Mouse (Mus musculus) liver, embryonic 15.5 days (tissue): ENCODE measurements around the gene Plxnb1. TPM values are rescaled to one million over a fixed set of nuclear protein-coding genes. Genes with fewer than 3 reads are reported as not detected.
A peak's percentile ranks its signal among the peaks of the same experiment; 100 is the strongest.

ENCODE experiments used
- ATAC-seq: fragments of 200-750 bp; cut with Nextera tagmentation; 2 replicates; pipeline ENCODE4 v1.8.0; 2017; ENCODE audit warnings: moderate number of reproducible peaks, mild to moderate bottlenecking, moderate library complexity; ENCODE audit not compliant: insufficient read depth
- H3K27ac ChIP-seq: fragments of 300-500 bp; sonication (generic); replicated peaks from 2 replicates; pipeline ENCODE4 v1.5.1; 2015; ENCODE audit warnings: mild to moderate bottlenecking, inconsistent platforms
- H3K27me3 ChIP-seq: fragments of 300-500 bp; sonication (generic); 2 replicates; pipeline ENCODE4 v1.6.1; 2015; ENCODE audit warnings: mild to moderate bottlenecking, inconsistent platforms
- H3K36me3 ChIP-seq: fragments of 300-500 bp; sonication (generic); replicated peaks from 2 replicates; pipeline ENCODE4 v1.6.1; 2015; ENCODE audit warnings: moderate library complexity, mild to moderate bottlenecking, inconsistent platforms
- H3K4me1 ChIP-seq: fragments of 300-500 bp; sonication (generic); replicated peaks from 2 replicates; pipeline ENCODE4 v1.6.1; 2015; ENCODE audit warnings: inconsistent platforms
- H3K4me2 ChIP-seq: fragments of 300-500 bp; sonication (generic); 2 replicates; pipeline ENCODE4 v1.6.1; 2015; ENCODE audit warnings: moderate library complexity, mild to moderate bottlenecking, inconsistent platforms
- H3K4me3 ChIP-seq: fragments of 300-500 bp; sonication (generic); replicated peaks from 2 replicates; pipeline ENCODE4 v1.5.1; 2015; ENCODE audit warnings: mild to moderate bottlenecking, inconsistent platforms
- H3K9ac ChIP-seq: fragments of 300-500 bp; sonication (generic); 2 replicates; pipeline ENCODE4 v1.6.1; 2015; ENCODE audit warnings: moderate library complexity, mild to moderate bottlenecking, inconsistent platforms
- H3K9me3 ChIP-seq: fragments of 300-500 bp; sonication (generic); replicated peaks from 2 replicates; pipeline ENCODE4 v1.6.1; 2016; ENCODE audit warnings: inconsistent platforms
- WGBS: fragments of 180-500 bp; shearing (Covaris S2); methylation state at CpG from one replicate; pipeline ENCODE4 v1.1.7; 2015; ENCODE audit warnings: mixed read lengths; ENCODE audit not compliant: insufficient replicate concordance; 5-methylcytosine and 5-hydroxymethylcytosine counted together
- polyA plus RNA-seq: library from polyadenylated mRNA; unstranded; fragments of >200 nt; fragmentation: Nextera tagmentation; extraction: Ambion mirVana; gene quantifications from 2 replicates; pipeline ENCODE4 v1.2.1, GENCODE M21; 2015

Plxnb1 gene
- polyA plus RNA-seq, 1 experiment from 2014 or later, result 3.5 TPM

GRCm38 (mm10) chr9:109094553-109095136 lies 544 bp upstream of the Plxnb1 start:
- H3K4me1 ChIP-seq, result peaks cover 44% of the 10 kb centered on the region
- H3K9ac ChIP-seq, result peak overlapping the region; percentile 45
- peaks cover 20% of the 10 kb centered on the region for H3K36me3 ChIP-seq
- H3K27ac ChIP-seq, result peak overlapping the region; percentile 81
- H3K9me3 ChIP-seq, result no peaks in the 10 kb centered on the region
- ATAC-seq, result peak; percentile 45
- 5% methylated on average over 21 of the region's 21 CpGs for WGBS
- H3K27me3 ChIP-seq, result peaks cover 58% of the 10 kb centered on the region
- H3K4me3 ChIP-seq, result peak overlapping the region; percentile 57
- peak overlapping the region; percentile 62 for H3K4me2 ChIP-seq

- peak overlapping the region; percentile 62 for H3K4me2 ChIP-seq
- peaks cover 32% of the 10 kb centered on the region for H3K4me1 ChIP-seq
- H3K27ac ChIP-seq, result peak overlapping the region; percentile 81
- 65% methylated on average over 9 of the region's 9 CpGs for WGBS
- no peaks in the 10 kb centered on the region for H3K9me3 ChIP-seq
- peaks cover 58% of the 10 kb centered on the region for H3K27me3 ChIP-seq
- H3K36me3 ChIP-seq, result peaks cover 12% of the 10 kb centered on the region
- peak overlapping the region; percentile 57 for H3K4me3 ChIP-seq
- no peak for ATAC-seq
- H3K9ac ChIP-seq, result peak overlapping the region; percentile 30; the same call in 1 of the 2 replicates
These were observed 1.1 kb downstream of the Plxnb1 start for GRCm38 (mm10) chr9:109096251-109096661.

DNA sequence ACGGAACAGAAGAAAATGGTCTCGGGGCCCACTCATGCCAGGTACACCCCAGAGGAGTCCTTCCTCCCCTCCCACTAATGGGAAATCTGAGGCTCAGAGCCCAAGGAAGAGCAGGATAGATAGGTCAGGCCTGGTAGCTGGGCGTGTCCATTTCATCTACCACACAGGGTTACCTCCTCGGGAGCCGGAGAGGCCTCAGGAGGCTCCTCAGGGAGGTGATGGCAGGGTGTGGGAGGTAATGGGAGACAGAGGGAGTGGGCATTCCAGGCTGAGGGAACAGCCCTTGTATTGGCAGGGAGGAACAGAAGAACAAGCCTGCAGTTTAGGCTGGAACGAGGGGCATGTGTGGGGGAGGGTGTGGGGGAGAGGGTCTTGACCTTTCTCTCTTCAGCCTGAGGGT lies 1.7 kb downstream of the Plxnb1 start:
- H3K4me3 ChIP-seq, result peak overlapping the region; percentile 57
- H3K4me1 ChIP-seq, result peaks cover 32% of the 10 kb centered on the region
- H3K27me3 ChIP-seq, result peaks cover 58% of the 10 kb centered on the region
- H3K9me3 ChIP-seq, result no peaks in the 10 kb centered on the region
- 64% methylated on average over 6 of the region's 6 CpGs for WGBS
- peaks cover 6% of the 10 kb centered on the region for H3K36me3 ChIP-seq
- H3K9ac ChIP-seq, result peak overlapping the region; percentile 30; the same call in 1 of the 2 replicates
- H3K4me2 ChIP-seq, result peak overlapping the region; percentile 62
- no peak for ATAC-seq
- H3K27ac ChIP-seq, result peak overlapping the region; percentile 81

DNA sequence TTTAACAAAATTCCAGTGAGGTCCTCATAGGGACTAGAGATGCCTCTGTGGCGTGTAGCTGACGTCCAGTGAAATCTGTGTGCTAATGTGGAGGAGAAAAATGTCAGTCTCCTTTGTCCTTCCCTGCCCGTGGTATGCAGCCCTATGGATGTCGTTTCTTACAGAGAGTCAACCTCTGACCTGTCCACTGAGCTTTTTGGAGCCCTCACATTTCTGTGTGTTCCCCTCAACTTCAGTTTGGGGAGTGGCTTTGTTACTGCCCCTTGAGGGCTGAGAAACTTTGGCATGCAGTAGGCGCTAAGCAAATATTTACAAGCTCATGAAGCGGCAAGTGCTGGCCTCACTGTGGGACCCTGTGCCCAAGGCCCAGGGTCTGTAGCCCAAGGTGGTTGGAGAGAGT lies 2.1 kb downstream of the Plxnb1 start:
- Histone ChIP-seq H3K4me1 (peaks cover 32% of the 10 kb centered on the region), H3K27me3 (peaks cover 58% of the 10 kb centered on the region), H3K36me3 (0 out of 2 replicates have a peak, but pooled peaks cover 3% of the 10 kb centered on the region), H3K27ac (peak overlapping the region; percentile 81), H3K4me3 (peak overlapping the region; percentile 57; the same call in 1 of the 2 replicates), H3K9ac (no peak overlapping the region; the same call in 1 of the 2 replicates), H3K9me3 (no peaks in the 10 kb centered on the region), H3K4me2 (peak overlapping the region; percentile 62)
- ATAC-seq, result no peak
- WGBS, result 55% methylated on average over 6 of the region's 6 CpGs

DNA sequence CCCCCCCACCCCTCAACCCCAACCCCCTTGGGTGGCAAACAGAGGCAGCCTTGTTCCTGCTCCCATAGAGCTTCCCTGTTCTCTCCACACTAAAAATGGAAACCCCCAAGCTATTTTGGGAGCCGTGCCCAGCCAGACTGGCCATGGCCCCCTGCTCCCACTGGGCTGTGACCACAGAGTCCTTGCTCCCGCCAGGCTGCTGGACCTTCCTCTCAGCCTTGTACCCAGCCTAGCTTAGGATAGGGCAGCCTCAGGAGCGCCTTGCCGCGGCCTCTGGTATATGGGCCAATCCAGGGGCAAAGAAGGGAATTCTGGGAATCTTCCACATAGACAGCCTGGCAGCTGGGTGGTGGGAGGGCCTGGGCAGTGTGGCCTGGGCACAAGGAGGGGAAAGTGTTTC lies 2.6 kb downstream of the Plxnb1 start:
- Histone ChIP-seq H3K36me3 (peaks cover 3% of the 10 kb centered on the region; the same call in 1 of the 2 replicates), H3K9ac (no peak overlapping the region), H3K4me3 (no peak overlapping the region), H3K9me3 (no peaks in the 10 kb centered on the region), H3K27me3 (peaks cover 56% of the 10 kb centered on the region), H3K4me1 (peaks cover 32% of the 10 kb centered on the region), H3K27ac (peak overlapping the region; percentile 65), H3K4me2 (peak overlapping the region; percentile 62)
- 53% methylated on average over 5 of the region's 5 CpGs for WGBS
- ATAC-seq, result no peak

- Histone ChIP-seq H3K36me3 (peaks cover 3% of the 10 kb centered on the region; the same call in 1 of the 2 replicates), H3K27ac (peak overlapping the region; percentile 65; the same call in 1 of the 2 replicates), H3K4me3 (no peak overlapping the region), H3K9ac (no peak overlapping the region), H3K4me2 (0 out of 2 replicates have a peak overlapping the region, but pooled peaks have one; percentile 5), H3K9me3 (no peaks in the 10 kb centered on the region), H3K4me1 (peaks cover 32% of the 10 kb centered on the region), H3K27me3 (peaks cover 51% of the 10 kb centered on the region)
- ATAC-seq, result no peak
- WGBS, result 73% methylated on average over 8 of the region's 8 CpGs
These were observed 3.2 kb downstream of the Plxnb1 start for GRCm38 (mm10) chr9:109098366-109098765.

GRCm38 (mm10) chr9:109098969-109099368 lies 3.8 kb downstream of the Plxnb1 start:
- Histone ChIP-seq H3K9ac (no peak overlapping the region), H3K27me3 (peaks cover 45% of the 10 kb centered on the region), H3K27ac (no peak overlapping the region), H3K4me1 (peaks cover 29% of the 10 kb centered on the region), H3K9me3 (no peaks in the 10 kb centered on the region), H3K4me3 (no peak overlapping the region), H3K4me2 (0 out of 2 replicates have a peak overlapping the region, but pooled peaks have one; percentile 5), H3K36me3 (peaks cover 3% of the 10 kb centered on the region; the same call in 1 of the 2 replicates)
- WGBS, result 48% methylated on average over 5 of the region's 6 CpGs
- 0 out of 2 replicates have a peak, but pooled peaks have one; percentile 23 for ATAC-seq

DNA sequence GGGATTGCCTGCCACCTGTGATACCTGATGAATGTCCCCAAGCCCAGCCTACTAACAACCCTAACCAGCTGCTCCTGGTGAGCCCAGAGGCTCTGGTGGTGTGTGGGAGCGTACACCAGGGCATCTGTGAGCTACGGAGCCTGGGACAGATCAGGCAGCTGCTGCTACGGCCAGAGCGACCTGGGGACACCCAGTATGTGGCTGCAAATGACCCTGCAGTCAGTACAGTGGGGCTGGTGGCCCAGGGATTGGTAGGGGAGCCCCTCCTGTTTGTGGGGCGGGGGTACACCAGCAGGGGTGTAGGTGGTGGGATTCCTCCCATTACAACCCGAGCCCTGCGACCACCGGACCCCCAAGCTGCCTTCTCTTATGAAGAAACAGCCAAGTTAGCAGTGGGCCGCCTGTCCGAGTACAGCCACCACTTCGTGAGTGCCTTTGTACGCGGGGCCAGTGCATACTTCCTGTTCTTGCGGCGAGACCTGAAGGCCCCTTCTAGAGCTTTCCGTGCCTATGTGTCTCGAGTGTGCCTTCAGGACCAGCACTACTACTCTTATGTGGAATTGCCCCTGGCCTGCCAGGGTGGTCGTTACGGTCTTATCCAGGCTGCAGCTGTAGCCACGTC lies 5.2 kb downstream of the Plxnb1 start:
- Histone ChIP-seq H3K27ac (no peak overlapping the region), H3K4me3 (no peak overlapping the region), H3K9ac (no peak overlapping the region), H3K4me2 (no peak overlapping the region), H3K9me3 (no peaks in the 10 kb centered on the region), H3K36me3 (peaks cover 3% of the 10 kb centered on the region; the same call in 1 of the 2 replicates), H3K4me1 (peaks cover 19% of the 10 kb centered on the region), H3K27me3 (peaks cover 30% of the 10 kb centered on the region)
- 59% methylated on average over 20 of the region's 20 CpGs for WGBS
- no peak for ATAC-seq

DNA sequence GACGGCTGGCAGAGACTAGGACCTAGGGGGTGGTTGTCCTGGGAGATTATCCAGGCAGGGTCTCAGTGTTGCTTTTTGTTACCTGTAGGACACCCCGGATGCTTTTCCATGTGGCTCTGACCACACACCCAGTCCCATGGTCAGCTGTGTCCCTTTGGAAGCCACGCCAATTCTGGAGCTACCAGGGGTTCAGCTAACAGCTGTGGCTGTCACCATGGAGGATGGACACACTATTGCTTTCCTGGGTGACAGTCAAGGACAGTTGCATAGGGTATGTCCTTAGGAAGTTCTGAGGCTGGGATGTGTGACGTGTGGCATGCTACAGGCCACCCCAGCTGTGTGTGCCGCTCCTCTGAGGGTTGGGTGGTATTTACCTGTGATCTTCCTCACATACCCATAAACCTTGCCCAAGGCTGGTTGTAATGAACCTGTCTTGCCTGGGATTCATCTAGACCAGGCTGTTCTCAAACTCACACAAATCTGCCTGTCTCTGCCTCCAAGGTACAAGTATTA lies 6.8 kb downstream of the Plxnb1 start:
- Histone ChIP-seq H3K9ac (no peak overlapping the region), H3K27me3 (peaks cover 15% of the 10 kb centered on the region), H3K4me3 (no peak overlapping the region), H3K27ac (no peak overlapping the region), H3K4me2 (no peak overlapping the region), H3K36me3 (peaks cover 3% of the 10 kb centered on the region; the same call in 1 of the 2 replicates), H3K9me3 (no peaks in the 10 kb centered on the region), H3K4me1 (peaks cover 15% of the 10 kb centered on the region)
- WGBS, result 70% methylated on average over 5 of the region's 5 CpGs
- no peak for ATAC-seq

- 63% methylated on average over 3 of the region's 3 CpGs for WGBS
These were observed 7.4 kb downstream of the Plxnb1 start for GRCm38 (mm10) chr9:109102541-109102940.

DNA sequence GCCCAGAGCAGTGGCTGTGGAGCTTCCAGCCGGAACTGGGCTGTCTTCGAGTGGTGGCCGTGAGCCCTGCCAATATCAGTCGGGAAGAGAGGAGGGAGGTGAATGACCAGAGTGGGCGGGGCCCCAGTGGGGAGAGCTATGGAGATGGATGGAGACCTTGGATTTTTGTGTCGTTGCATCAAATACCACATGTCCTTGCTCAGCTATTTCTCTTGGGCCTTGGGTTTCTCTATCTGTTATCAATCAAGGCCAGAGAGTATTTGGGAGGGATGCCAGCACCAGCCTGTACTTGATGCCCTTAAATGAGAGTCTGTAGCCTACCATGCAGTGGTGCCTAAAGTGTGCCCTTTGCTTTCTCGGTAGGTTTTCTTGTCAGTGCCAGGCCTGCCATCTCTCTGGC lies 8.1 kb downstream of the Plxnb1 start:
- Histone ChIP-seq H3K4me3 (no peak overlapping the region), H3K27me3 (peaks cover 2% of the 10 kb centered on the region; the same call in 1 of the 2 replicates), H3K9me3 (no peaks in the 10 kb centered on the region), H3K4me1 (peaks cover 11% of the 10 kb centered on the region), H3K4me2 (no peak overlapping the region), H3K9ac (no peak overlapping the region), H3K27ac (no peak overlapping the region), H3K36me3 (peaks cover 7% of the 10 kb centered on the region; the same call in 1 of the 2 replicates)
- no peak for ATAC-seq
- 61% methylated on average over 7 of the region's 7 CpGs for WGBS

More at GRCm38 (mm10) chr9:109102541-109102940, 7.4 kb downstream of the Plxnb1 start:
- Histone ChIP-seq H3K4me1 (peaks cover 15% of the 10 kb centered on the region), H3K9me3 (no peaks in the 10 kb centered on the region), H3K27ac (no peak overlapping the region), H3K4me3 (no peak overlapping the region), H3K9ac (no peak overlapping the region), H3K27me3 (peaks cover 9% of the 10 kb centered on the region), H3K4me2 (no peak overlapping the region), H3K36me3 (peaks cover 3% of the 10 kb centered on the region; the same call in 1 of the 2 replicates)
- no peak for ATAC-seq
